Mouse (Mus musculus) lung, adult 2 months (tissue): ENCODE results near the gene Cage1. TPM values are rescaled to one million over a fixed set of nuclear protein-coding genes. Genes with fewer than 3 reads are reported as not detected.

Experiments
- DNase-seq: peaks from one replicate; pipeline ENCODE4 v3.0.0; 2022
- H3K4me1 ChIP-seq: fragments of 200-500 bp; 2 replicates; pipeline ENCODE4 v1.6.1; 2011; ENCODE audit warnings: low read length; ENCODE audit not compliant: control insufficient read depth, insufficient read depth
- H3K4me3 ChIP-seq: fragments of 200-500 bp; replicated peaks from 2 replicates; pipeline ENCODE3; 2011; ENCODE audit warnings: low read depth, mild to moderate bottlenecking, control low read depth, low read length; ENCODE audit errors: extremely low read depth
- CTCF ChIP-seq: fragments of 200-500 bp; IDR thresholded peaks from 2 replicates; pipeline ENCODE4 v1.5.1; 2011; ENCODE audit warnings: mild to moderate bottlenecking, low read length, control low read depth; ENCODE audit not compliant: insufficient read depth
- POLR2A ChIP-seq: fragments of 200-500 bp; IDR thresholded peaks from 2 replicates; pipeline ENCODE4 v1.6.1; 2011; ENCODE audit warnings: low read depth, mild to moderate bottlenecking, control low read depth, low read length, borderline replicate concordance; ENCODE audit errors: extremely low read depth
- WGBS: fragments of 180-500 bp; shearing (Covaris S2); methylation state at CpG from one replicate; pipeline ENCODE4 v1.1.7; 2018; 5-methylcytosine and 5-hydroxymethylcytosine counted together
- polyA plus RNA-seq: library from polyadenylated mRNA; depleted of rRNA; stranded (reverse); fragments of >200 nt; gene quantifications from 2 replicates; pipeline ENCODE4 v1.2.3, GENCODE M21; 2012; rRNA removed

Gene Cage1
- polyA plus RNA-seq, 1 experiment: 0.33 TPM

DNA sequence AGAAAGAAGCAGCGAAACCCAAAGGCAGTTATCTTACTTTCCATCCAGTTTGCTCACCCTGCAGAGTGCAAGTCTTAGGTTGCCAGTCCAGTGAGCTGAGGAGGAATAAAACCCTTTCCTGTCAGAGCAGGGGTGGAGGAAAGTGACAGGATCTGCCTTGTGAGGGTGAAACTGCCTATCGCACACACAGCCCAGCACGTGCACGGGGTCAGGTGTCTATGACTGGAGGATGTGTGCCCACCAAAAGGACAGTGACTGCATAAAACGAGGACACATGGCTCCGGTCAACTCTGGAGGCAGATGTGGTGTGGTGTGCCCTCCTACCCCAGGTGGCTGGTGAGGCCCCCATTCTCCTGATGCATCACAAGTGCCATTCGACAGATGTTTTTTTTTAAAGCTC, 76.9 kb downstream of the Cage1 start:
- H3K4me3 ChIP-seq: no peak overlapping the region
- TF ChIP-seq CTCF (no peak), POLR2A (no peak)
- no peak for DNase-seq
- 80% methylated on average over 7 of the region's 7 CpGs for WGBS
- peaks cover 3% of the 10 kb centered on the region; the same call in 1 of the 2 replicates for H3K4me1 ChIP-seq

GRCm38 (mm10) chr13:37959239-37959907, 77.5 kb downstream of the Cage1 start:
- TF ChIP-seq POLR2A (no peak), CTCF (no peak)
- no peak overlapping the region for H3K4me3 ChIP-seq
- H3K4me1 ChIP-seq: peaks cover 3% of the 10 kb centered on the region; the same call in 1 of the 2 replicates
- WGBS: 64% methylated on average over 15 of the region's 15 CpGs
- DNase-seq: no peak

DNA sequence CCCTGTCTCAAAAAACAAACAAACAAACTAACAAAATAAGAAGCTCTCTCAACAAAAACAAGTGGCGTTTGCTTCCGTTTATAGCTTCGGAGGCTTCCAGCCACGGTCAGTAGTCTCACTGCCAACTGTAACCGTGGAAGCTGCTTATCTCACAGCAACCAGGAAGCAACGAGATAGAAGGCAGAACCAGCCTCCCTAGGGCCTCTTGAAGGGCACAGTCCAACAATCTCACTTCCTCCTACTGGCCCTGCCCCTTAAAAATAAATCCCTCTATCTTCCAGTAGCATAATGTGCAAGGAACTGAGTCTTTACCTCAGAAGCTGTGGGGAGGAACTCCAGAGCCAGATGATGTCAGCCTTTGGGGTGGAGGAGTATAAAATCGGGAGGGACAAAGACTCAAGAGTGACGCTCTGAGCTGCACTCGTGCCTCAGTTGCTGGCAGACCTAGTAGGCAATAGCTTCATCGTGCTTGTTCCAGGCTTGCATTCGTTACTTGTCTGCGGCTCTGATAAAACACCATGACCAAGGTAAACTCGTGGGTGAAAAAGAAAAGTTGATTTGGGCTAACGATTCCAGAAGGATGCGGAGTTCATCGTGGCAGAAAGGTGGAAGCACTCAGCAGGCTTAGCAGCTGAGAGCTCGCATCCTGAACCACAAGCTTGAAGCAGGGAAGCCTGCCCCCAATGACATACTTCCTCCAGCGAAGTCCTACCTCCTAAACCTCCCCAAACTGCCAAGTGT, 78.2 kb downstream of the Cage1 start:
- TF ChIP-seq POLR2A (no peak), CTCF (no peak)
- no peak for DNase-seq
- WGBS: 77% methylated on average over 18 of the region's 18 CpGs
- Histone ChIP-seq H3K4me1 (no peaks in the 10 kb centered on the region), H3K4me3 (no peak overlapping the region)

Other genes starting within 250 kb of the Cage1 start
- 7.7 and 13.8 TPM in 2 replicates for gene Ssr1, start 42.9 kb downstream of the Cage1 start, polyA plus RNA-seq
- gene Riok1, start 74 bp downstream of the Cage1 start, polyA plus RNA-seq: 15.5 and 16.7 TPM in 2 replicates
- gene Dsp, start 114.2 kb upstream of the Cage1 start, polyA plus RNA-seq: 6.0 and 19.0 TPM in 2 replicates
- 31.6 and 31.7 TPM in 2 replicates for gene Snrnp48, start 167.9 kb upstream of the Cage1 start, polyA plus RNA-seq